Mouse (Mus musculus): ENCODE results near the gene Rnf43. TPM values are rescaled to one million over a fixed set of nuclear protein-coding genes. Genes with fewer than 3 reads are reported as not detected.

Gene Rnf43
- polyA plus RNA-seq, 1 experiment from 2014 or later: 6.0 TPM

GRCm38 (mm10) chr11:87772354-87772753 is 109.8 kb downstream of the Rnf43 start:
- ChIA-PET POLR2A (no interaction called here), CTCF (interaction anchor here (2.5 kb wide), 1 partner anchor 110 kb away, joined by 10 read pairs; the partner anchor contains the start of gene Rnf43)
- no peak for TF ChIP-seq CTCF (IDR thresholded peaks at IDR 0.05)
- ATAC-seq (peak; percentile 42), DNase-seq (ENCODE audit: low read depth, low spot score) (no peak)
- in situ Hi-C loops (cut with MboI; ENCODE audit: low pct_unique_long_range_greater_than_20kb): loop anchor here (5.0 kb wide), 1 partner anchor 110 kb away; the partner anchor contains the start of gene Rnf43
- H3K27me3 ChIP-seq: peaks cover 20% of the 10 kb centered on the region

GRCm38 (mm10) chr11:87778100-87778765 is 115.7 kb downstream of the Rnf43 start:
- in situ Hi-C loops (cut with MboI; ENCODE audit: low pct_unique_long_range_greater_than_20kb): no loop called here
- ChIA-PET POLR2A (no interaction called here), CTCF (no interaction called here)
- no peak for TF ChIP-seq CTCF (IDR thresholded peaks at IDR 0.05)
- peaks cover 41% of the 10 kb centered on the region for H3K27me3 ChIP-seq
- no peak for DNase-seq (ENCODE audit: low read depth, low spot score)
- ATAC-seq: no peak

- ChIA-PET CTCF (no interaction called here), POLR2A (interaction anchor here (0.6 kb wide), 1 partner anchor 122 kb away, joined by 3 read pairs; no protein-coding TSS in a partner anchor)
- in situ Hi-C loops (cut with MboI; ENCODE audit: low pct_unique_long_range_greater_than_20kb): no loop called here
- no peak for TF ChIP-seq CTCF (IDR thresholded peaks at IDR 0.05)
- no peak for DNase-seq (ENCODE audit: low read depth, low spot score)
- peaks cover 46% of the 10 kb centered on the region for H3K27me3 ChIP-seq
- ATAC-seq: no peak
Measured at GRCm38 (mm10) chr11:87778915-87779314, 116.4 kb downstream of the Rnf43 start.

- TF ChIP-seq CTCF (IDR thresholded peaks at IDR 0.05): no peak
- ATAC-seq (no peak), DNase-seq (ENCODE audit: low read depth, low spot score) (no peak)
- CTCF ChIA-PET: no interaction called here
- POLR2A ChIA-PET: interaction anchor here (0.6 kb wide), 1 partner anchor 122 kb away, joined by 3 read pairs; no protein-coding TSS in a partner anchor
- H3K27me3 ChIP-seq: peaks cover 49% of the 10 kb centered on the region
- in situ Hi-C loops (cut with MboI; ENCODE audit: low pct_unique_long_range_greater_than_20kb): no loop called here
Measured at GRCm38 (mm10) chr11:87779392-87779791, 116.9 kb downstream of the Rnf43 start.

GRCm38 (mm10) chr11:87780130-87780529 is 117.6 kb downstream of the Rnf43 start:
- ChIA-PET CTCF (no interaction called here), POLR2A (interaction anchor here (0.5 kb wide), 1 partner anchor 84 kb away, joined by 3 read pairs; no protein-coding TSS in a partner anchor)
- in situ Hi-C loops (cut with MboI; ENCODE audit: low pct_unique_long_range_greater_than_20kb): no loop called here
- peaks cover 51% of the 10 kb centered on the region for H3K27me3 ChIP-seq
- TF ChIP-seq CTCF (IDR thresholded peaks at IDR 0.05): no peak
- ATAC-seq (no peak), DNase-seq (ENCODE audit: low read depth, low spot score) (no peak)

Other genes with a start within 250 kb of the Rnf43 start
- gene Gm11492, start 96.1 kb upstream of the Rnf43 start, polyA plus RNA-seq (2021): not detected
- gene Sept4, start 93.8 kb upstream of the Rnf43 start, polyA plus RNA-seq (2021): 458 TPM
- 53.2 TPM for gene Mtmr4, start 70.6 kb upstream of the Rnf43 start, polyA plus RNA-seq (2021)
- 0.04 TPM for gene Hsf5, start 45.6 kb upstream of the Rnf43 start, polyA plus RNA-seq (2021)
- gene Supt4a, start 74.8 kb downstream of the Rnf43 start, polyA plus RNA-seq (2021): 99.6 TPM
- 9.5 TPM for gene Tspoap1, start 97.8 kb downstream of the Rnf43 start, polyA plus RNA-seq (2021)
- gene Mpo, start 130.9 kb downstream of the Rnf43 start, polyA plus RNA-seq (2021): not detected
- gene Lpo, start 165.6 kb downstream of the Rnf43 start, polyA plus RNA-seq (2021): not detected
- 6.0 TPM for gene Mks1, start 190.5 kb downstream of the Rnf43 start, polyA plus RNA-seq (2021)
- gene Epx, start 212.8 kb downstream of the Rnf43 start, polyA plus RNA-seq (2021): not detected
- gene Olfr462, start 229.5 kb downstream of the Rnf43 start, polyA plus RNA-seq (2021): not detected
- not detected for gene Olfr463, start 234.7 kb downstream of the Rnf43 start, polyA plus RNA-seq (2021)

Data from Patski (cell line).